Mouse (Mus musculus): ENCODE measurements around the gene Arl3.

The Arl3 gene

GRCm38 (mm10) chr19:46534542-46535098 lies 38.4 kb downstream of the Arl3 start:
- in situ Hi-C loops (cut with MboI, MseI): no loop called here

GRCm38 (mm10) chr19:46533525-46533924 lies 39.5 kb downstream of the Arl3 start:
- in situ Hi-C loops (cut with MboI, MseI): no loop called here

- in situ Hi-C loops (cut with MboI, MseI): no loop called here
Observed at GRCm38 (mm10) chr19:46533066-46533465, 39.9 kb downstream of the Arl3 start.

GRCm38 (mm10) chr19:46532031-46532688 lies 40.8 kb downstream of the Arl3 start:
- in situ Hi-C loops (cut with MboI, MseI): no loop called here

GRCm38 (mm10) chr19:46531071-46532030 lies 41.6 kb downstream of the Arl3 start:
- in situ Hi-C loops (cut with MboI, MseI): no loop called here

- in situ Hi-C loops (cut with MboI, MseI): no loop called here
Observed at GRCm38 (mm10) chr19:46530449-46530990, 42.5 kb downstream of the Arl3 start.

GRCm38 (mm10) chr19:46529601-46530448 lies 43.2 kb downstream of the Arl3 start:
- in situ Hi-C loops (cut with MboI, MseI): no loop called here

GRCm38 (mm10) chr19:46528529-46529213 lies 44.3 kb downstream of the Arl3 start:
- in situ Hi-C loops (cut with MboI, MseI): no loop called here

GRCm38 (mm10) chr19:46527632-46528528 lies 45.1 kb downstream of the Arl3 start:
- in situ Hi-C loops (cut with MboI, MseI): no loop called here

- in situ Hi-C loops (cut with MboI, MseI): no loop called here
Observed at GRCm38 (mm10) chr19:46525691-46526631, 47.0 kb downstream of the Arl3 start.

- in situ Hi-C loops (cut with MboI, MseI): no loop called here
Observed at GRCm38 (mm10) chr19:46524601-46525321, 48.2 kb downstream of the Arl3 start.

- in situ Hi-C loops (cut with MboI, MseI): no loop called here
Observed at GRCm38 (mm10) chr19:46524152-46524544, 48.9 kb downstream of the Arl3 start.

GRCm38 (mm10) chr19:46523480-46524151 lies 49.4 kb downstream of the Arl3 start:
- in situ Hi-C loops (cut with MboI, MseI): no loop called here

- in situ Hi-C loops (cut with MboI, MseI): no loop called here
Observed at GRCm38 (mm10) chr19:46523131-46523479, 49.9 kb downstream of the Arl3 start.

GRCm38 (mm10) chr19:46522433-46523044 lies 50.5 kb downstream of the Arl3 start:
- in situ Hi-C loops (cut with MboI, MseI): no loop called here

GRCm38 (mm10) chr19:46521698-46522097 lies 51.3 kb downstream of the Arl3 start:
- in situ Hi-C loops (cut with MboI, MseI): no loop called here

All from T-helper 17 cell (primary cell).